Mouse (Mus musculus): ENCODE measurements at regions not wholly inside any gene's neighbourhood (a gene's known extent, or its start where the extent isn't known, plus 50 kb on each side); places are given as distances from the start of the nearest gene placed in this dataset.
A peak's percentile ranks its signal among the peaks of the same experiment; 100 is the strongest.

- Histone ChIP-seq H3K36me3 (ENCODE audit: insufficient read depth, low read length) (no peaks in the 10 kb centered on the region), H3K27me3 (replicated peaks; ENCODE audit: insufficient read depth, low read length) (no peaks in the 10 kb centered on the region), H3K27ac (ENCODE audit: low read length) (no peak overlapping the region), H3K4me2 (replicated peaks; ENCODE audit: low read depth, low read length) (peak overlapping the region; percentile 22; the same call in 1 of the 2 replicates), H3K4me3 (ENCODE audit: low read depth, low read length) (no peak overlapping the region), H3K9ac (replicated peaks; ENCODE audit: low read depth) (no peak overlapping the region), H3K9me3 (ENCODE audit: low read length) (no peaks in the 10 kb centered on the region), H3K4me1 (ENCODE audit: insufficient read depth, low read depth, low read length) (no peaks in the 10 kb centered on the region; the same call in 1 of the 2 replicates)
- DNase-seq (ENCODE audit: low spot score) (peak; percentile 66), ATAC-seq (peak; percentile 77)
- WGBS: 23% methylated on average over 5 of the region's 5 CpGs
- TF ChIP-seq CTCF (IDR thresholded peaks at IDR 0.05) (no peak), EP300 (IDR thresholded peaks at IDR 0.05) (no peak)
Measured at GRCm38 (mm10) chr12:58538305-58538719, 269.2 kb upstream of the Clec14a start.

GRCm38 (mm10) chr12:58537833-58538232, 268.7 kb upstream of the Clec14a start:
- Histone ChIP-seq H3K4me2 (replicated peaks; ENCODE audit: low read depth, low read length) (peak overlapping the region; percentile 22; the same call in 1 of the 2 replicates), H3K9ac (replicated peaks; ENCODE audit: low read depth) (no peak overlapping the region), H3K4me1 (ENCODE audit: insufficient read depth, low read depth, low read length) (no peaks in the 10 kb centered on the region; the same call in 1 of the 2 replicates), H3K9me3 (ENCODE audit: low read length) (no peaks in the 10 kb centered on the region), H3K27me3 (replicated peaks; ENCODE audit: insufficient read depth, low read length) (no peaks in the 10 kb centered on the region), H3K4me3 (ENCODE audit: low read depth, low read length) (no peak overlapping the region), H3K27ac (ENCODE audit: low read length) (no peak overlapping the region), H3K36me3 (ENCODE audit: insufficient read depth, low read length) (no peaks in the 10 kb centered on the region)
- TF ChIP-seq CTCF (IDR thresholded peaks at IDR 0.05): no peak
- no peak for TF ChIP-seq EP300 (IDR thresholded peaks at IDR 0.05)
- 47% methylated on average over 6 of the region's 8 CpGs for whole genome bisulfite sequencing
- DNase-seq (ENCODE audit: low spot score) (no peak), ATAC-seq (no peak)

DNA sequence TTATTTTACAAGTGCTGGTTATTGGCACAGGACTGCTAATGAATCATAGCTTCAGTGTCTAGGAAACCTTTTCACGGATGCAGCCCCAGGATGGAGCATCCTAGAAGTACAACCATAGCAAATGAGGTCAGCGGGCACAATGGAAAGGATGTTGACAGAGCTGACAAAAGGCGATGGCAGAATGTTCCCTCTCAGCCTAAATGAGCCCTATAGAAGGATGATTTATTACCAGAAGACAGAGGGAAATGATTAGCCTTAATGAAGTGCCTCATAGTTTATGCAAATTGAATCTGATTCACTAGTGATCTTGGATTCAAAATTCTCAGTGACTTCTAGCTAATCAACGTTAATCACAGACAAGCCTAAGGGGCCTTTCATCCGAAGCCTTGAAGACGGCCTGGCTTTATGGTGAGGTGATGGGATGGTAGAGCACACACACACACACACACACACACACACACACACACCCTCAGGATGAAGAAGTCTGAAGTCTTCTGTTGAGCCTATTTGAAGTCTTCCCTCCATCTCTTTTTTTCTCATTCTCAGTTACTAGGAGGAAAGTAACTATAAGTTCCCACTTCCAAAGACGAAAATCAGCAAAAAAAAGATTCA, 267.4 kb upstream of the Clec14a start:
- H3K4me2 ChIP-seq (replicated peaks; ENCODE audit: low read depth, low read length): no peak overlapping the region
- WGBS: 71% methylated on average over 7 of the region's 7 CpGs
- no peak overlapping the region for H3K9ac ChIP-seq (replicated peaks; ENCODE audit: low read depth)
- H3K4me1 ChIP-seq (ENCODE audit: insufficient read depth, low read depth, low read length): no peaks in the 10 kb centered on the region; the same call in 1 of the 2 replicates
- ATAC-seq (peak; percentile 49), DNase-seq (ENCODE audit: low spot score) (peak; percentile 25)
- H3K4me3 ChIP-seq (ENCODE audit: low read depth, low read length): no peak overlapping the region
- TF ChIP-seq CTCF (IDR thresholded peaks at IDR 0.05): no peak
- TF ChIP-seq EP300 (IDR thresholded peaks at IDR 0.05): 0 out of 2 replicates have a peak, but pooled peaks have one; percentile 13
- H3K27me3 ChIP-seq (replicated peaks; ENCODE audit: insufficient read depth, low read length): no peaks in the 10 kb centered on the region
- no peaks in the 10 kb centered on the region for H3K36me3 ChIP-seq (ENCODE audit: insufficient read depth, low read length)
- no peak overlapping the region for H3K27ac ChIP-seq (ENCODE audit: low read length)
- no peaks in the 10 kb centered on the region for H3K9me3 ChIP-seq (ENCODE audit: low read length)

DNA sequence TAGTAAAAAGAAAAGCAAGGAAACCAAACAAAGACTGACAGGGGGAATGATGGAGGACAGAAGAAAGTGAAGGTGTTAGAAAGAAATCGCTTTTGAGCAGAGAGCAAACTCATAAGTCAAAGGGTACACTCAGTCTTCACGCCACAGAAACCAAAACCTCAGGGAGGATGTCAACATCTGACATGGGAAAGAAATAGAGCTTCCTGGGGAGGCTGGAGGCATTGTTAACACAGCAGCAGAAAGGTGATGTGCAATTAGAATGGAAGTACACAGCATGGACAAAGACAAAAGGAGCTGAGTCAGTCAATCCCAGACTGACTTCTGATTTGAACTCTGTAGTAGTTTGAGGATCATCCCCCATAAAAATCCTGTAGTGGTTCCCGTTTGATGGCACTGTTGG, 261.2 kb upstream of the Clec14a start:
- ATAC-seq (no peak), DNase-seq (ENCODE audit: low spot score) (no peak)
- no peaks in the 10 kb centered on the region for H3K9me3 ChIP-seq (ENCODE audit: low read length)
- TF ChIP-seq CTCF (IDR thresholded peaks at IDR 0.05) (no peak), EP300 (IDR thresholded peaks at IDR 0.05) (no peak)
- no peaks in the 10 kb centered on the region for H3K4me1 ChIP-seq (ENCODE audit: insufficient read depth, low read depth, low read length)
- H3K36me3 ChIP-seq (ENCODE audit: insufficient read depth, low read length): no peaks in the 10 kb centered on the region
- 30% methylated on average over 3 of the region's 3 CpGs for WGBS
- H3K4me2 ChIP-seq (replicated peaks; ENCODE audit: low read depth, low read length): no peak overlapping the region
- H3K9ac ChIP-seq (replicated peaks; ENCODE audit: low read depth): no peak overlapping the region
- H3K27me3 ChIP-seq (replicated peaks; ENCODE audit: insufficient read depth, low read length): no peaks in the 10 kb centered on the region
- no peak overlapping the region for H3K4me3 ChIP-seq (ENCODE audit: low read depth, low read length)
- H3K27ac ChIP-seq (ENCODE audit: low read length): no peak overlapping the region

DNA sequence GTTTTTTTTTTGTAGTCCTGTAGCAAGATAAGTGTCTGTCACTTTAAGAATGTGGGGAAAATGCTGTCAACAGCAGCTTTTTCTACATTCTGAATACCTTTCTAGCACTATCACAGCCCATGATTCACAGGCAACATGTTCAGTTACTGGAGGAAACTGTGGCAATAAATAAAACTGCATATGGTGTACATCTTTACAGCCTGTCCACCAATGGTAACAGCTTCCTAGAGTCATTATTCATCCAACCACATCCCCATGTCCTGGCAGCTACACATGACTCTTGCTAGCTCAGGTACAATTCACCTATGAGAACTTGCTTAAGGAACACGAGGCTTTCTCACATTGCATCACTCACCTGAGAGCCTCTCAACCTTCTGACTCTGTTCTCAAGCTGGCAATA, 247.7 kb upstream of the Clec14a start:
- ATAC-seq: no peak

DNA sequence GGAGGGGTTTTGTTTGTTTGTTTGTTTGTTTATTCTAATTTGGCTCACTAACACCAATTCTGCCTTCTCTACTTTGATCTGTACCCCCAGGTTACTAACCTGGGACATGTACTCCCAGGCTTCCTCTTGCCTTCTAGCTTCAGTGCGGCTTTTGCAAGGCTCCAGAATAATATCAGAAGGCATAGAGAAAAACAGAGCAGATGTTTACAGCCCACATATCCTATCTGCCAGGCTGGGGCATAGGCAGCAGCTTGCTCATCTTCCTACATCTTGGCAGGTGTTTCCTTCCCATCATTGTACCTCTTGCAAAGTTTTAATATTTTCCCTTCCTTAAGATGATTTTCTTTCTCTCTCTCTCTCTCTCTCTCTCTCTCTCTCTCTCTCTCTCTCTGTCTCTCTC, 244.9 kb upstream of the Clec14a start:
- H3K9ac ChIP-seq (replicated peaks; ENCODE audit: low read depth): no peak overlapping the region
- DNase-seq (ENCODE audit: low spot score): no peak
- ATAC-seq: no peak
- no peaks in the 10 kb centered on the region for H3K36me3 ChIP-seq (ENCODE audit: insufficient read depth, low read length)
- no peaks in the 10 kb centered on the region for H3K4me1 ChIP-seq (ENCODE audit: insufficient read depth, low read depth, low read length)
- H3K27me3 ChIP-seq (replicated peaks; ENCODE audit: insufficient read depth, low read length): no peaks in the 10 kb centered on the region
- H3K27ac ChIP-seq (ENCODE audit: low read length): no peak overlapping the region
- H3K4me2 ChIP-seq (replicated peaks; ENCODE audit: low read depth, low read length): no peak overlapping the region
- no peak for TF ChIP-seq CTCF (IDR thresholded peaks at IDR 0.05)
- TF ChIP-seq EP300 (IDR thresholded peaks at IDR 0.05): no peak
- WGBS: 81% methylated on average over 1 of the region's 1 CpGs
- H3K4me3 ChIP-seq (ENCODE audit: low read depth, low read length): no peak overlapping the region
- no peaks in the 10 kb centered on the region for H3K9me3 ChIP-seq (ENCODE audit: low read length)

More for the DNA sequence above, 247.7 kb upstream of the Clec14a start:
- Histone ChIP-seq H3K4me1 (ENCODE audit: insufficient read depth, low read depth, low read length) (no peaks in the 10 kb centered on the region), H3K27ac (ENCODE audit: low read length) (no peak overlapping the region), H3K27me3 (replicated peaks; ENCODE audit: insufficient read depth, low read length) (no peaks in the 10 kb centered on the region), H3K9ac (replicated peaks; ENCODE audit: low read depth) (no peak overlapping the region), H3K4me2 (replicated peaks; ENCODE audit: low read depth, low read length) (no peak overlapping the region), H3K36me3 (ENCODE audit: insufficient read depth, low read length) (no peaks in the 10 kb centered on the region), H3K4me3 (ENCODE audit: low read depth, low read length) (no peak overlapping the region), H3K9me3 (ENCODE audit: low read length) (no peaks in the 10 kb centered on the region)
- TF ChIP-seq EP300 (IDR thresholded peaks at IDR 0.05) (no peak), CTCF (IDR thresholded peaks at IDR 0.05) (no peak)
- no peak for DNase-seq (ENCODE audit: low spot score)
- 48% methylated on average over 1 of the region's 1 CpGs for WGBS
